Mouse (Mus musculus): ENCODE measurements around the gene Mgat3. TPM values are rescaled to one million over a fixed set of nuclear protein-coding genes. Genes with fewer than 3 reads are reported as not detected.

Gene Mgat3
- polyA plus RNA-seq, 1 experiment from 2014 or later, result 5.5 TPM

Other genes starting within 250 kb of the Mgat3 start
- gene Cbx7, start 202.6 kb upstream of the Mgat3 start, polyA plus RNA-seq (2015; fragmentation: Nextera tagmentation; extraction: Ambion mirVana), result 3.1 and 4.6 TPM in 2 replicates
- gene Pdgfb, start 158.7 kb upstream of the Mgat3 start, polyA plus RNA-seq (2015; fragmentation: Nextera tagmentation; extraction: Ambion mirVana), result 5.2 and 5.7 TPM in 2 replicates
- gene Syngr1, start 82.4 kb upstream of the Mgat3 start, polyA plus RNA-seq (2015; fragmentation: Nextera tagmentation; extraction: Ambion mirVana), result 13.5 and 13.7 TPM in 2 replicates
- gene Rpl3, start 81.9 kb upstream of the Mgat3 start, polyA plus RNA-seq (2015; fragmentation: Nextera tagmentation; extraction: Ambion mirVana), result 1,004 and 1,072 TPM in 2 replicates
- gene Tab1, start 40.6 kb upstream of the Mgat3 start, polyA plus RNA-seq (2015; fragmentation: Nextera tagmentation; extraction: Ambion mirVana), result 38.2 and 38.7 TPM in 2 replicates
- 26.4 and 27.8 TPM in 2 replicates for gene Mief1, start 60.3 kb downstream of the Mgat3 start, polyA plus RNA-seq (2015; fragmentation: Nextera tagmentation; extraction: Ambion mirVana)
- gene AC140267.1, start 62.1 kb downstream of the Mgat3 start, polyA plus RNA-seq (2015; fragmentation: Nextera tagmentation; extraction: Ambion mirVana), result not detected in 2 replicates
- gene Atf4, start 81.5 kb downstream of the Mgat3 start, polyA plus RNA-seq (2015; fragmentation: Nextera tagmentation; extraction: Ambion mirVana), result 141 and 145 TPM in 2 replicates
- gene Rps19bp1, start 90.6 kb downstream of the Mgat3 start, polyA plus RNA-seq (2015; fragmentation: Nextera tagmentation; extraction: Ambion mirVana), result 53.5 and 54.6 TPM in 2 replicates
- 0.03 and 0.05 TPM in 2 replicates for gene Cacna1i, start 113.5 kb downstream of the Mgat3 start, polyA plus RNA-seq (2015; fragmentation: Nextera tagmentation; extraction: Ambion mirVana)